ENCODE assay signal across 17 mouse cellular contexts in genomic region chr3:29030791-29031190, GRCm38 (mm10). TPM values are rescaled to one million over a fixed set of nuclear protein-coding genes. Genes with fewer than 3 reads are reported as not detected.
DNase-seq lines count a peak whose midpoint lies in the region; ATAC-seq and TF ChIP-seq lines count a peak whose summit lies in the region.
"Had no signal": no experiment of that assay in that cellular context is flagged by ENCODE, and none has a peak within 500 bp of the region (broad histone marks: within the 10 kb centered on the region; RNA-seq: fewer than 3 reads in every experiment).

No protein-coding gene starts in this region.

- no peak for TF ChIP-seq CTCF in forebrain, postnatal 0 days (IDR thresholded peaks at IDR 0.05; ENCODE audit: low read depth)

- WGBS in midbrain, embryonic 11.5 days: 70% methylated on average over 7 of the region's 7 CpGs
- WGBS in midbrain, embryonic 10.5 days: 72% methylated on average over 7 of the region's 7 CpGs
- 41% methylated on average over 7 of the region's 7 CpGs for WGBS in forebrain, embryonic 12.5 days
- 25% methylated on average over 7 of the region's 7 CpGs for WGBS in forebrain, postnatal 0 days
- WGBS in midbrain, embryonic 14.5 days: 43% methylated on average over 7 of the region's 7 CpGs
- 74% methylated on average over 7 of the region's 7 CpGs for whole genome bisulfite sequencing in intestine, embryonic 15.5 days

- H3K4me2 ChIP-seq in midbrain, embryonic 11.5 days: no peak overlapping the region
- no peak overlapping the region for H3K4me2 ChIP-seq in forebrain, embryonic 12.5 days
- H3K4me2 ChIP-seq in forebrain, postnatal 0 days (ENCODE audit: low read depth): no peak overlapping the region
- H3K4me2 ChIP-seq in midbrain, embryonic 14.5 days (ENCODE audit: low read length): no peak overlapping the region
- no peak overlapping the region for H3K4me2 ChIP-seq in intestine, embryonic 15.5 days (replicated peaks)
- H3K4me2 ChIP-seq: embryonic facial prominence, embryonic 15.5 days; hindbrain, embryonic 15.5 days; liver, embryonic 15.5 days had no signal

- H3K36me3 ChIP-seq in midbrain, embryonic 11.5 days (ENCODE audit: control insufficient read depth, insufficient read depth, low read length): no peaks in the 10 kb centered on the region
- no peaks in the 10 kb centered on the region for H3K36me3 ChIP-seq in midbrain, embryonic 10.5 days
- H3K36me3 ChIP-seq in forebrain, embryonic 12.5 days (replicated peaks): no peaks in the 10 kb centered on the region
- H3K36me3 ChIP-seq in forebrain, postnatal 0 days (ENCODE audit: insufficient read depth): no peaks in the 10 kb centered on the region
- no peaks in the 10 kb centered on the region for H3K36me3 ChIP-seq in midbrain, embryonic 14.5 days (ENCODE audit: control insufficient read depth, insufficient read depth, low read length)
- H3K36me3 ChIP-seq in intestine, embryonic 15.5 days: no peaks in the 10 kb centered on the region
- H3K36me3 ChIP-seq: embryonic facial prominence, embryonic 15.5 days; heart, embryonic 10.5 days; hindbrain, embryonic 15.5 days; liver, embryonic 15.5 days had no signal

- intact Hi-C loops in gastrocnemius, postnatal 14 days (cut with DNase I; ENCODE audit: low total_unique reads): no loop called here

- peak; percentile 64; the same call in 1 of the 2 replicates for ATAC-seq in midbrain, embryonic 11.5 days (ENCODE audit: low FRiP score)
- ATAC-seq in forebrain, embryonic 12.5 days (ENCODE audit: low FRiP score): peak; percentile 46
- peak; percentile 53 for ATAC-seq in forebrain, postnatal 0 days
- ATAC-seq in midbrain, embryonic 14.5 days (ENCODE audit: low FRiP score, low TSS enrichment): no peak
- ATAC-seq in intestine, embryonic 15.5 days: no peak

- H3K4me1 ChIP-seq in midbrain, embryonic 11.5 days (ENCODE audit: control insufficient read depth, insufficient read depth, low read length): no peaks in the 10 kb centered on the region
- H3K4me1 ChIP-seq in midbrain, embryonic 10.5 days: no peaks in the 10 kb centered on the region
- peaks cover 6% of the 10 kb centered on the region for H3K4me1 ChIP-seq in forebrain, embryonic 12.5 days
- no peaks in the 10 kb centered on the region for H3K4me1 ChIP-seq in forebrain, postnatal 0 days (ENCODE audit: insufficient read depth)
- no peaks in the 10 kb centered on the region for H3K4me1 ChIP-seq in midbrain, embryonic 14.5 days (ENCODE audit: control insufficient read depth, insufficient read depth, low read length)
- H3K4me1 ChIP-seq in intestine, embryonic 15.5 days (replicated peaks): no peaks in the 10 kb centered on the region
- H3K4me1 ChIP-seq: embryonic facial prominence, embryonic 15.5 days; heart, embryonic 10.5 days; hindbrain, embryonic 15.5 days; liver, embryonic 15.5 days had no signal

- no peaks in the 10 kb centered on the region for H3K9me3 ChIP-seq in midbrain, embryonic 11.5 days (ENCODE audit: control insufficient read depth, low read length)
- H3K9me3 ChIP-seq in midbrain, embryonic 10.5 days (replicated peaks): no peaks in the 10 kb centered on the region
- H3K9me3 ChIP-seq in forebrain, embryonic 12.5 days: no peaks in the 10 kb centered on the region
- H3K9me3 ChIP-seq in forebrain, postnatal 0 days (ENCODE audit: low read length): no peaks in the 10 kb centered on the region
- no peaks in the 10 kb centered on the region for H3K9me3 ChIP-seq in midbrain, embryonic 14.5 days (ENCODE audit: control insufficient read depth, low read length)
- no peaks in the 10 kb centered on the region for H3K9me3 ChIP-seq in intestine, embryonic 15.5 days
- H3K9me3 ChIP-seq: embryonic facial prominence, embryonic 15.5 days; heart, embryonic 10.5 days; hindbrain, embryonic 15.5 days; liver, embryonic 15.5 days had no signal

- H3K4me3 ChIP-seq in midbrain, embryonic 11.5 days (ENCODE audit: low read depth, low read length): no peak overlapping the region
- no peak overlapping the region for H3K4me3 ChIP-seq in midbrain, embryonic 10.5 days
- H3K4me3 ChIP-seq in forebrain, embryonic 12.5 days (replicated peaks): no peak overlapping the region
- no peak overlapping the region for H3K4me3 ChIP-seq in forebrain, postnatal 0 days (ENCODE audit: low read depth, low read length)
- H3K4me3 ChIP-seq in midbrain, embryonic 14.5 days (replicated peaks; ENCODE audit: low read depth, low read length): no peak overlapping the region
- no peak overlapping the region for H3K4me3 ChIP-seq in intestine, embryonic 15.5 days (replicated peaks)
- H3K4me3 ChIP-seq: embryonic facial prominence, embryonic 15.5 days; heart, embryonic 10.5 days; hindbrain, embryonic 15.5 days; liver, embryonic 15.5 days had no signal

- H3K27me3 ChIP-seq in midbrain, embryonic 11.5 days (ENCODE audit: control insufficient read depth, insufficient read depth, low read length): no peaks in the 10 kb centered on the region
- H3K27me3 ChIP-seq in midbrain, embryonic 10.5 days (ENCODE audit: low read depth, poor library complexity, severe bottlenecking): no peaks in the 10 kb centered on the region
- no peaks in the 10 kb centered on the region for H3K27me3 ChIP-seq in forebrain, embryonic 12.5 days
- no peaks in the 10 kb centered on the region for H3K27me3 ChIP-seq in forebrain, postnatal 0 days (ENCODE audit: insufficient read depth, low read length)
- no peaks in the 10 kb centered on the region for H3K27me3 ChIP-seq in midbrain, embryonic 14.5 days (ENCODE audit: control insufficient read depth, insufficient read depth, low read length)
- H3K27me3 ChIP-seq in intestine, embryonic 15.5 days (replicated peaks): no peaks in the 10 kb centered on the region
- H3K27me3 ChIP-seq: embryonic facial prominence, embryonic 15.5 days; hindbrain, embryonic 15.5 days; liver, embryonic 15.5 days had no signal

- no peak overlapping the region for H3K27ac ChIP-seq in midbrain, embryonic 11.5 days (ENCODE audit: low read depth, low read length)
- no peak overlapping the region for H3K27ac ChIP-seq in midbrain, embryonic 10.5 days (replicated peaks)
- H3K27ac ChIP-seq in forebrain, embryonic 12.5 days: no peak overlapping the region
- H3K27ac ChIP-seq in forebrain, postnatal 0 days (ENCODE audit: low read depth, low read length): no peak overlapping the region
- no peak overlapping the region for H3K27ac ChIP-seq in midbrain, embryonic 14.5 days (replicated peaks; ENCODE audit: low read depth, low read length)
- no peak overlapping the region for H3K27ac ChIP-seq in intestine, embryonic 15.5 days
- H3K27ac ChIP-seq: embryonic facial prominence, embryonic 15.5 days; heart, embryonic 10.5 days; hindbrain, embryonic 15.5 days; liver, embryonic 15.5 days had no signal

- no peak overlapping the region for H3K9ac ChIP-seq in midbrain, embryonic 11.5 days (ENCODE audit: low read length)
- H3K9ac ChIP-seq in forebrain, embryonic 12.5 days: no peak overlapping the region
- no peak overlapping the region for H3K9ac ChIP-seq in forebrain, postnatal 0 days
- no peak overlapping the region for H3K9ac ChIP-seq in midbrain, embryonic 14.5 days (replicated peaks; ENCODE audit: low read length)
- no peak overlapping the region for H3K9ac ChIP-seq in intestine, embryonic 15.5 days
- H3K9ac ChIP-seq: embryonic facial prominence, embryonic 15.5 days; hindbrain, embryonic 15.5 days; liver, embryonic 15.5 days had no signal

- DNase-seq in midbrain, embryonic 11.5 days (ENCODE audit: low spot score, missing footprints): peak; percentile 81
- no peak for DNase-seq in midbrain, embryonic 10.5 days (ENCODE audit: low spot score)
- no peak for DNase-seq in forebrain, postnatal 0 days
- peak; percentile 27 for DNase-seq in midbrain, embryonic 14.5 days
- DNase-seq in right cerebral cortex, postnatal 14 days: no peak
- DNase-seq in gastrocnemius, postnatal 14 days: no peak
- DNase-seq: B cell, adult 2 months; cerebellum, adult 9-10 months; kidney, adult 11 months; thymus, postnatal 25 days had no signal

RNA-seq across cellular contexts. Expression of gene Egfem1, which starts 51.0 kb away (rescaled TPM):
- 14.7 TPM in 2 replicates for polyA plus RNA-seq in midbrain, embryonic 11.5 days (2014; fragmentation: Nextera tagmentation; extraction: Ambion mirVana)
- 10.7 and 13.7 TPM in 2 replicates for polyA plus RNA-seq in midbrain, embryonic 10.5 days (2016; fragmentation: Nextera tagmentation; extraction: Ambion mirVana)
- 5.5 and 6.1 TPM in 2 replicates for polyA plus RNA-seq in forebrain, embryonic 12.5 days (2016; fragmentation: Nextera tagmentation; extraction: Ambion mirVana)
- total RNA-seq in forebrain, postnatal 0 days (2014; rRNA removed): 14.3 and 21.8 TPM in 2 replicates
- 4.6 and 5.0 TPM in 2 replicates for polyA plus RNA-seq in forebrain, postnatal 0 days (2015; fragmentation: Nextera tagmentation; extraction: Ambion mirVana)
- polyA plus RNA-seq in midbrain, embryonic 14.5 days (2014; fragmentation: Nextera tagmentation; extraction: Ambion mirVana): 6.7 and 7.7 TPM in 2 replicates
- 0.30 and 0.38 TPM in 2 replicates for polyA plus RNA-seq in intestine, embryonic 15.5 days (2015; fragmentation: Nextera tagmentation; extraction: Ambion mirVana)
- total RNA-seq in gastrocnemius, postnatal 14 days (2021): under 1 TPM; 0.25 to 0.29 TPM
- polyA plus RNA-seq: small intestine, adult 2 months had no signal

Comparison
In these comparisons a context has a peak if more than half of its experiments do, and no peak if none do; other contexts are left out.
1. ATAC-seq: peak in midbrain, embryonic 11.5 days (single experiment), forebrain, embryonic 12.5 days (single experiment) and forebrain, postnatal 0 days (single experiment); none in midbrain, embryonic 14.5 days (single experiment) and intestine, embryonic 15.5 days (single experiment).
2. DNase-seq: peak in midbrain, embryonic 11.5 days (single experiment) and midbrain, embryonic 14.5 days (single experiment); none in midbrain, embryonic 10.5 days (single experiment), forebrain, postnatal 0 days (single experiment), right cerebral cortex, postnatal 14 days (single experiment) and gastrocnemius, postnatal 14 days (single experiment).